Mouse (Mus musculus) neutrophil, adult 83 days (primary cell): ENCODE data around the gene Adgrg2. TPM values are rescaled to one million over a fixed set of nuclear protein-coding genes. Genes with fewer than 3 reads are reported as not detected.

Source experiments
- total RNA-seq, 2 experiments: library from RNA; stranded (reverse); gene quantifications; one replicate each; pipeline ENCODE4 v1.2.4; 2023

Gene Adgrg2
- not detected for total RNA-seq

GRCm38 (mm10) chrX:160390464-160390956, at the start of gene Adgrg2:
Gene Adgrg2, plus strand, starts transcription at chrX:160390690.

GRCm38 (mm10) chrX:160502048-160503041, 111.9 kb downstream of the Adgrg2 start, which contains the start of gene Phka2:
Gene Phka2, plus strand, starts transcription at chrX:160502166.

Other genes with a start within 250 kb of the Adgrg2 start
- gene Phka2, start 111.5 kb downstream of the Adgrg2 start, total RNA-seq: 10 to 100 TPM; 44.3 to 47.8 TPM